Mouse (Mus musculus) ovary, postnatal 36 days (tissue): ENCODE measurements around the gene Ndufb5.
"Not testable (repeated sequence)": the region's sequence is repeated elsewhere in the genome, so short reads cannot be mapped to it uniquely, and the experiment has no call there.

Experiments
- DNase-seq: peaks from one replicate; pipeline ENCODE4 v3.0.0; 2022; ENCODE audit warnings: low spot score, mixed read lengths

Gene Ndufb5

GRCm38 (mm10) chr3:32727861-32728260 is 8.9 kb upstream of the Ndufb5 start:
- no peak for DNase-seq

GRCm38 (mm10) chr3:32737172-32737655 is 424 bp downstream of the Ndufb5 start, which contains the start of gene Mrpl47:
Gene Mrpl47 (minus strand): TSS chr3:32737605.
- DNase-seq: no peak

- no peak for DNase-seq
Observed at GRCm38 (mm10) chr3:32738549-32738948, 1.8 kb downstream of the Ndufb5 start.

- DNase-seq: no peak
Observed at GRCm38 (mm10) chr3:32742276-32742780, 5.5 kb downstream of the Ndufb5 start.

GRCm38 (mm10) chr3:32745001-32745400 is 8.2 kb downstream of the Ndufb5 start:
- DNase-seq: no peak

GRCm38 (mm10) chr3:32745426-32745825 is 8.6 kb downstream of the Ndufb5 start:
- DNase-seq: not testable (repeated sequence)

GRCm38 (mm10) chr3:32748384-32748783 is 11.6 kb downstream of the Ndufb5 start:
- DNase-seq: no peak

- DNase-seq: no peak
Observed at GRCm38 (mm10) chr3:32749820-32750579, 13.2 kb downstream of the Ndufb5 start.

GRCm38 (mm10) chr3:32754384-32754915 is 17.7 kb downstream of the Ndufb5 start:
- no peak for DNase-seq

GRCm38 (mm10) chr3:32759212-32759611 is 22.4 kb downstream of the Ndufb5 start:
- DNase-seq: no peak

GRCm38 (mm10) chr3:32762962-32763361 is 26.2 kb downstream of the Ndufb5 start:
- DNase-seq: no peak

GRCm38 (mm10) chr3:32763902-32764301 is 27.1 kb downstream of the Ndufb5 start:
- DNase-seq: no peak

- DNase-seq: no peak
Observed at GRCm38 (mm10) chr3:32770781-32771180, 34.0 kb downstream of the Ndufb5 start.
